Mouse (Mus musculus) MEL (cell line): ENCODE results near the gene Sox6. TPM values are rescaled to one million over a fixed set of nuclear protein-coding genes. Genes with fewer than 3 reads are reported as not detected.

ENCODE experiments used
- DNase-seq: peaks from one replicate; pipeline ENCODE4 v3.0.0; 2011; ENCODE audit warnings: low read depth, low spot score
- H3K27ac ChIP-seq: 2 replicates; pipeline ENCODE4 v1.5.1; 2012; ENCODE audit warnings: low read depth, mild to moderate bottlenecking, control low read depth, low read length, moderate library complexity; ENCODE audit not compliant: control insufficient read depth
- H3K27me3 ChIP-seq, 2 experiments: fragments of 150-350 bp in 1 of 2; sonication (generic) in 1 of 2; 2 replicates each; pipeline ENCODE4 v1.6.1; 2012; ENCODE audit warnings: low read length in 2 of 2, mild to moderate bottlenecking in 2 of 2, improper control_type of control experiment in 1 of 2, moderate library complexity in 1 of 2; ENCODE audit not compliant: insufficient read depth in 2 of 2, control insufficient read depth in 1 of 2
- H3K36me3 ChIP-seq, 2 experiments: 2 replicates each; pipeline ENCODE4 v1.6.1; 2012 to 2014; ENCODE audit warnings: low read length in 2 of 2, improper control_type of control experiment in 1 of 2, inconsistent platforms in 1 of 2, mild to moderate bottlenecking in 1 of 2; ENCODE audit not compliant: insufficient read depth in 2 of 2, control insufficient read depth in 1 of 2
- H3K4me1 ChIP-seq, 2 experiments: fragments of 150-350 bp in 1 of 2; sonication (generic) in 1 of 2; 2 replicates each; pipeline ENCODE4 v1.6.1; 2012; ENCODE audit warnings: low read length in 2 of 2, improper control_type of control experiment in 1 of 2, mild to moderate bottlenecking in 1 of 2; ENCODE audit not compliant: insufficient read depth in 2 of 2, control insufficient read depth in 1 of 2
- H3K4me3 ChIP-seq, 2 experiments: fragments of 150-350 bp in 1 of 2; sonication (generic) in 1 of 2; 2 replicates each; pipeline ENCODE4 v1.5.1; 2012; ENCODE audit warnings: low read depth in 2 of 2, low read length in 2 of 2, mild to moderate bottlenecking in 2 of 2, moderate library complexity in 2 of 2, control low read depth in 1 of 2, improper control_type of control experiment in 1 of 2; ENCODE audit not compliant: control insufficient read depth in 1 of 2, insufficient read depth in 1 of 2
- H3K79me2 ChIP-seq: 2 replicates; pipeline ENCODE4 v1.6.1; 2012; ENCODE audit warnings: mild to moderate bottlenecking, low read length, moderate library complexity; ENCODE audit not compliant: control insufficient read depth, poor library complexity, insufficient read depth
- H3K9ac ChIP-seq: 2 replicates; pipeline ENCODE4 v1.6.1; 2012; ENCODE audit warnings: low read depth, mild to moderate bottlenecking, control low read depth, low read length, moderate library complexity; ENCODE audit not compliant: control insufficient read depth, poor library complexity, severe bottlenecking
- H3K9me3 ChIP-seq: fragments of 150-350 bp; sonication (generic); replicated peaks from 2 replicates; pipeline ENCODE4 v1.6.1; 2012; ENCODE audit warnings: mild to moderate bottlenecking, low read length, improper control_type of control experiment, moderate library complexity; ENCODE audit not compliant: insufficient read depth
- CHD1 ChIP-seq: IDR thresholded peaks from 2 replicates; pipeline ENCODE4 v1.6.1; 2012; ENCODE audit warnings: low read depth, mild to moderate bottlenecking, inconsistent platforms, low read length, improper control_type of control experiment
- ELF1 ChIP-seq: IDR thresholded peaks from 2 replicates; pipeline ENCODE4 v1.6.1; 2014; ENCODE audit warnings: low read depth, mild to moderate bottlenecking, inconsistent platforms, low read length, improper control_type of control experiment, moderate library complexity
- GABPA ChIP-seq: IDR thresholded peaks from 2 replicates; pipeline ENCODE4 v1.6.1; 2012; ENCODE audit warnings: low read depth, mild to moderate bottlenecking, inconsistent platforms, low read length, improper control_type of control experiment, moderate library complexity
- HCFC1 ChIP-seq: IDR thresholded peaks from 2 replicates; pipeline ENCODE4 v1.6.1; 2012; ENCODE audit warnings: low read depth, mild to moderate bottlenecking, inconsistent platforms, low read length, improper control_type of control experiment, moderate library complexity
- RCOR1 ChIP-seq: IDR thresholded peaks from 2 replicates; pipeline ENCODE4 v1.6.1; 2012; ENCODE audit warnings: low read depth, mild to moderate bottlenecking, inconsistent platforms, low read length, improper control_type of control experiment
- TAL1 ChIP-seq: IDR thresholded peaks from 2 replicates; pipeline ENCODE4 v1.6.1; 2012; ENCODE audit warnings: mild to moderate bottlenecking, inconsistent platforms, low read length, moderate library complexity, mixed read lengths
- UBTF ChIP-seq: IDR thresholded peaks from 2 replicates; pipeline ENCODE4 v1.6.1; 2012; ENCODE audit warnings: low read depth, mild to moderate bottlenecking, inconsistent platforms, low read length, improper control_type of control experiment, moderate library complexity, borderline replicate concordance; ENCODE audit not compliant: insufficient read depth
- USF1 ChIP-seq: IDR thresholded peaks from 2 replicates; pipeline ENCODE4 v1.6.1; 2014; ENCODE audit warnings: low read depth, mild to moderate bottlenecking, inconsistent platforms, low read length, improper control_type of control experiment, moderate library complexity
- ZKSCAN1 ChIP-seq: IDR thresholded peaks from 2 replicates; pipeline ENCODE4 v1.6.1; 2012; ENCODE audit warnings: low read depth, mild to moderate bottlenecking, inconsistent platforms, low read length, improper control_type of control experiment, moderate library complexity
- ZMIZ1 ChIP-seq: IDR thresholded peaks from 2 replicates; pipeline ENCODE4 v1.6.1; 2012; ENCODE audit warnings: low read depth, mild to moderate bottlenecking, inconsistent platforms, low read length, improper control_type of control experiment, moderate library complexity
- polyA plus RNA-seq, 2 experiments: library from polyadenylated mRNA; stranded (reverse) in 1 of 2; unstranded in 1 of 2; fragments of >175 nt in 1 of 2; fragments of >200 nt in 1 of 2; gene quantifications; 2 replicates each; pipeline versions ENCODE4 v1.2.1 to v1.2.4; 2012; ENCODE audit warnings: low replicate concordance in 2 of 2, low read depth in 1 of 2; ENCODE audit not compliant: insufficient read length in 2 of 2, insufficient read depth in 1 of 2, missing spikeins in 1 of 2
- total RNA-seq: library from RNA; depleted of rRNA; stranded (reverse); fragments of 300-350 nt; gene quantifications from 2 replicates; pipeline ENCODE4 v1.2.3, GENCODE M21; 2012

Gene Sox6
- total and polyA plus RNA-seq, 3 experiments = 2.6 to 4.6 TPM; not detected in 1

DNA sequence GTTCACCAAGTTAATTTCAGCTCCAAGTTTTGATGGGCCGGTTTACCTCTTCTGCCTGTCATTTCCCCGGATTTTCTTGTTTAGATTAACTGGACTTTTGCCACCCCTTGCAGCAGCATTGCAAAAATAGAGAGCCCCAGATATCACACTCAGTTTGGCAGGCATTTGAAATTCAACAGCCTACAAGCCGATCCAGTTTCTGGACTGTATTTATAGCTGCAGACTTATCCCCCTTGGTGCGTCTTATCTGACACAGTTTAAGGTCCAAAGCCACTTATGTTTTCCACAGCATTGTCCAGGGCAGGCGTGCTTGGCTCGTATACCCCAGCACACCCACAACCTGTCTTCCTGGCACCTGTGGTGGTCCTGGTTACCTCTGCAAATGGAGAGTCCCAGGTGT, 571.8 kb downstream of the Sox6 start:
- H3K4me3 ChIP-seq = no peak overlapping the region
- no peak for DNase-seq
- TF ChIP-seq ZMIZ1 = no peak
- TF ChIP-seq, all 39 proteins: peak for 0

DNA sequence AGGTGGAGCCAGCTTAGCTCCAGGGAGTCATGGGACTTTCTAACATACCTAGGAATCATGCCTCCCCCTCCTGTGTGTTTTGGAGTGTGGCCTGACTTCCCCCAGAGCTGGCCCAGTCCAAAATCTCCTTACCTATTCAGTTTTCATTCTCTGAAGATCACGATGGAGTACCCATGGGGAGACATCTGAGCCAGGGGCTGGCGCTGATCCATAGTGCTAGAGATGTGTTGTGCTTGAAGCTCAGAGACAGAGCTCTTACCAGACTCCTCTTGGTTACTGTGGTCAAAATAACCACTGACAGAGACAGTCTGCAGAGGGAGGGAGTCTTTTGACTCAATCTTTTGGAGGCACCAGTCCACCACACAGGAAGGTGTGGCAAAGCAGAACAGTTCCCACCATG, 575.2 kb downstream of the Sox6 start:
- H3K4me3 ChIP-seq = no peak overlapping the region
- no peak for DNase-seq
- H3K9me3 ChIP-seq = no peaks in the 10 kb centered on the region
- H3K79me2 ChIP-seq = no peaks in the 10 kb centered on the region
- TF ChIP-seq RCOR1 = no peak
- TF ChIP-seq UBTF = no peak
- no peaks in the 10 kb centered on the region for H3K36me3 ChIP-seq
- H3K27ac ChIP-seq = no peak overlapping the region
- H3K9ac ChIP-seq = no peak overlapping the region
- no peaks in the 10 kb centered on the region for H3K4me1 ChIP-seq
- no peaks in the 10 kb centered on the region for H3K27me3 ChIP-seq

More for the DNA sequence above, 571.8 kb downstream of the Sox6 start:
- H3K9ac ChIP-seq = no peak overlapping the region
- H3K79me2 ChIP-seq = no peaks in the 10 kb centered on the region
- H3K27ac ChIP-seq = no peak overlapping the region
- H3K36me3 ChIP-seq = no peaks in the 10 kb centered on the region
- no peaks in the 10 kb centered on the region for H3K9me3 ChIP-seq
- H3K4me1 ChIP-seq = no peaks in the 10 kb centered on the region
- no peaks in the 10 kb centered on the region for H3K27me3 ChIP-seq

DNA sequence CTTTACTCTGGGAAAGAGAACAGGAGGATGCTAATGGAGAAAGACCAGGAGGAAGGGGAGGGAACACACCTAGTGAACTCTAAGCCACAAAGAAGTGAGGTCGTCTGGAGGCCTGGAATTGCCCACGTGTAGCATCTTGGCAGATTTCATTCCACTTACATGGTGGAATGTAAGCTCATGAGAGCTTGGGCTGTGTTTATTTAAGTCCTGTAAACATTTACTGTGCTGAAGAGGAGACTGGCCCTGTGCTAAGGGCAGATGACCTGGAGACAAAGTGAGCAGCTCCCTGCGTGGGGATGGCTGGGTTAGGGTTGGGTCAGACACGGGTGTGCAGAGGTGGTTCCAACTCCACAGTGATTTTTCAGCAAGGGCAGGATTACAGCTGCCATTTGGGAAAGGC, 576.3 kb downstream of the Sox6 start:
- DNase-seq = no peak
- Histone ChIP-seq H3K27me3 (no peaks in the 10 kb centered on the region), H3K9ac (no peak overlapping the region), H3K9me3 (no peaks in the 10 kb centered on the region), H3K4me3 (no peak overlapping the region), H3K27ac (no peak overlapping the region), H3K79me2 (no peaks in the 10 kb centered on the region), H3K36me3 (no peaks in the 10 kb centered on the region), H3K4me1 (no peaks in the 10 kb centered on the region)
- no peak for TF ChIP-seq USF1
- TF ChIP-seq TAL1 = no peak
- no peak for TF ChIP-seq CHD1
- TF ChIP-seq GABPA = no peak
- no peak for TF ChIP-seq ZKSCAN1
- TF ChIP-seq HCFC1 = no peak
- no peak for TF ChIP-seq ELF1
